Mouse (Mus musculus): ENCODE data around the gene Ephb6. TPM values are rescaled to one million over a fixed set of nuclear protein-coding genes. Genes with fewer than 3 reads are reported as not detected.

Gene Ephb6
- total and polyA plus RNA-seq, 3 experiments = 1.6 to 2.0 (median 1.9) TPM

- H3K79me2 ChIP-seq (replicated peaks; ENCODE audit: control insufficient read depth, insufficient read depth, low read length) = no peaks in the 10 kb centered on the region
- H3K4me1 ChIP-seq (ENCODE audit: control insufficient read depth, insufficient read depth, low read length) = no peaks in the 10 kb centered on the region
- 75% methylated on average over 4 of the region's 4 CpGs for WGBS
- no peak overlapping the region for H3K9ac ChIP-seq (ENCODE audit: low read depth, low read length)
- H3K4me3 ChIP-seq = no peak overlapping the region
- no peaks in the 10 kb centered on the region for H3K27me3 ChIP-seq (ENCODE audit: control insufficient read depth, insufficient read depth, low read length)
- no peak overlapping the region for H3K27ac ChIP-seq
- intact Hi-C loops (cut with DNase I) = no loop called here
- TF ChIP-seq POLR2A (IDR thresholded peaks at IDR 0.05; ENCODE audit: insufficient read depth, low read depth, low read length) (no peak), EP300 (IDR thresholded peaks at IDR 0.05; ENCODE audit: insufficient read depth, low read depth, low read length) (no peak), CTCF (IDR thresholded peaks at IDR 0.05) (no peak)
- no peaks in the 10 kb centered on the region for H3K36me3 ChIP-seq (ENCODE audit: control insufficient read depth, insufficient read depth, low read length)
- no peak for DNase-seq
Observed at GRCm38 (mm10) chr6:41631549-41631948, 26.3 kb downstream of the Ephb6 start.

GRCm38 (mm10) chr6:41635211-41635610 lies 29.9 kb downstream of the Ephb6 start:
- no peaks in the 10 kb centered on the region for H3K36me3 ChIP-seq (ENCODE audit: control insufficient read depth, insufficient read depth, low read length)
- H3K4me3 ChIP-seq = no peak overlapping the region
- DNase-seq = no peak
- TF ChIP-seq POLR2A (IDR thresholded peaks at IDR 0.05; ENCODE audit: insufficient read depth, low read depth, low read length) = no peak
- TF ChIP-seq EP300 (IDR thresholded peaks at IDR 0.05; ENCODE audit: insufficient read depth, low read depth, low read length) = no peak
- TF ChIP-seq CTCF (IDR thresholded peaks at IDR 0.05) = no peak
- no peak overlapping the region for H3K9ac ChIP-seq (ENCODE audit: low read depth, low read length)
- no peak overlapping the region for H3K27ac ChIP-seq
- no peaks in the 10 kb centered on the region for H3K27me3 ChIP-seq (ENCODE audit: control insufficient read depth, insufficient read depth, low read length)
- no peaks in the 10 kb centered on the region for H3K79me2 ChIP-seq (replicated peaks; ENCODE audit: control insufficient read depth, insufficient read depth, low read length)
- H3K4me1 ChIP-seq (ENCODE audit: control insufficient read depth, insufficient read depth, low read length) = no peaks in the 10 kb centered on the region
- WGBS = 24% methylated on average over 1 of the region's 1 CpGs
- intact Hi-C loops (cut with DNase I) = no loop called here

- 15% methylated on average over 5 of the region's 5 CpGs for WGBS
- H3K9ac ChIP-seq (ENCODE audit: low read depth, low read length) = no peak within 1 kb of the TSS
Observed at GRCm38 (mm10) chr6:41636178-41636577, 30.9 kb downstream of the Ephb6 start, which contains the start of gene Trpv6. TSS of gene Trpv6 (minus strand) at chr6:41636405.

DNA sequence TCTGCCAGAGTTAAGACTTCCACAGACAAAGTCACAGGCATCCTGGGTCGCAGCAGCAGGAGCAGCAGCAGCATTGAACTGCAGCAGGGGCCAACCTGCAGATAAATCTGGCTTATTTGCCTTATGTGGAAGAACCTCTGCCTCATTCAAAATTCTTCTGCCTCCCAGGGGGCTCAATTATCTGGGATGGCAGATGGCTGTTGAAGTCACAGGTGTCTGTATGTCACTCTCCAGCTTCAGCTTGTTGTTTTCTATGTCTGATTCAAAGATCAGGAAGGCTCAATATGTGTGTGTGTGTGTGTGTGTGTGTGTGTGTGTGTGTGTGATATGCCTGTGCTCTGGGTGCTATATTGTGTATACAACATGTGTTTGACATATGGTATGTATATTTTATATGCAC lies 32.1 kb downstream of the Ephb6 start:
- Histone ChIP-seq H3K79me2 (replicated peaks; ENCODE audit: control insufficient read depth, insufficient read depth, low read length) (no peaks in the 10 kb centered on the region), H3K27me3 (ENCODE audit: control insufficient read depth, insufficient read depth, low read length) (no peaks in the 10 kb centered on the region), H3K9ac (ENCODE audit: low read depth, low read length) (no peak overlapping the region), H3K36me3 (ENCODE audit: control insufficient read depth, insufficient read depth, low read length) (no peaks in the 10 kb centered on the region), H3K4me1 (ENCODE audit: control insufficient read depth, insufficient read depth, low read length) (no peaks in the 10 kb centered on the region), H3K27ac (no peak overlapping the region), H3K4me3 (no peak overlapping the region)
- TF ChIP-seq POLR2A (IDR thresholded peaks at IDR 0.05; ENCODE audit: insufficient read depth, low read depth, low read length) (no peak), CTCF (IDR thresholded peaks at IDR 0.05) (no peak), EP300 (IDR thresholded peaks at IDR 0.05; ENCODE audit: insufficient read depth, low read depth, low read length) (no peak)
- DNase-seq = no peak
- intact Hi-C loops (cut with DNase I) = no loop called here
- WGBS = 23% methylated on average over 1 of the region's 1 CpGs

More at GRCm38 (mm10) chr6:41636178-41636577, 30.9 kb downstream of the Ephb6 start, which contains the start of gene Trpv6:
- no peaks in the 10 kb centered on the region for H3K36me3 ChIP-seq (ENCODE audit: control insufficient read depth, insufficient read depth, low read length)
- TF ChIP-seq POLR2A (IDR thresholded peaks at IDR 0.05; ENCODE audit: insufficient read depth, low read depth, low read length) (no peak), CTCF (IDR thresholded peaks at IDR 0.05) (no peak), EP300 (IDR thresholded peaks at IDR 0.05; ENCODE audit: insufficient read depth, low read depth, low read length) (no peak)
- H3K4me1 ChIP-seq (ENCODE audit: control insufficient read depth, insufficient read depth, low read length) = no peaks in the 10 kb centered on the region
- no peaks in the 10 kb centered on the region for H3K27me3 ChIP-seq (ENCODE audit: control insufficient read depth, insufficient read depth, low read length)
- H3K4me3 ChIP-seq = no peak within 1 kb of the TSS
- no peaks in the 10 kb centered on the region for H3K79me2 ChIP-seq (replicated peaks; ENCODE audit: control insufficient read depth, insufficient read depth, low read length)
- no peak within 1 kb of the TSS for H3K27ac ChIP-seq
- no peak for DNase-seq
- intact Hi-C loops (cut with DNase I) = no loop called here

- WGBS = 67% methylated on average over 6 of the region's 6 CpGs
- TF ChIP-seq CTCF (IDR thresholded peaks at IDR 0.05) = no peak
- TF ChIP-seq POLR2A (IDR thresholded peaks at IDR 0.05; ENCODE audit: insufficient read depth, low read depth, low read length) = no peak
- no peak for TF ChIP-seq EP300 (IDR thresholded peaks at IDR 0.05; ENCODE audit: insufficient read depth, low read depth, low read length)
- Histone ChIP-seq H3K27me3 (ENCODE audit: control insufficient read depth, insufficient read depth, low read length) (no peaks in the 10 kb centered on the region), H3K4me3 (no peak overlapping the region), H3K9ac (ENCODE audit: low read depth, low read length) (no peak overlapping the region), H3K79me2 (replicated peaks; ENCODE audit: control insufficient read depth, insufficient read depth, low read length) (no peaks in the 10 kb centered on the region), H3K36me3 (ENCODE audit: control insufficient read depth, insufficient read depth, low read length) (no peaks in the 10 kb centered on the region), H3K27ac (no peak overlapping the region), H3K4me1 (ENCODE audit: control insufficient read depth, insufficient read depth, low read length) (no peaks in the 10 kb centered on the region)
- intact Hi-C loops (cut with DNase I) = no loop called here
- DNase-seq = no peak
Observed at GRCm38 (mm10) chr6:41637927-41638506, 32.7 kb downstream of the Ephb6 start.

DNA sequence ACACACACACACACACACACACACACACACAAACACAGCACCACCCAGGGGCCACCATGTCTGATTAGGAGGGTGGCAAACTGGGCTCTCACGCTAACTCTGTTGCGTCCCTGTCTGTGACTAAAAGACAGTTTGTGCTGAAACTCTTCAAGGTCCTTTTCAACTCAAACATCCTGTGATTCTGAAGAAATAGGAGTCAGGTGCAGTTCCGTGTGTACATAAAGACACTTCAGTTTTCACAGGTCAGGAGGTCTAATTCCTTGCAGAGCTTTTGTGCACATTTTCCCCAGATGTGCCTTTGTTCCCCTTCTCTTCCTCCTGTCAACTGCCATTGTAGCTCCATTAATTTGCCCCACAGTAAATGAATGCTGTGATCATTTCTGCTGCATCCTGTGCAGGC lies 35.2 kb downstream of the Ephb6 start:
- no peak for DNase-seq
- WGBS = 75% methylated on average over 3 of the region's 3 CpGs
- H3K4me1 ChIP-seq (ENCODE audit: control insufficient read depth, insufficient read depth, low read length) = no peaks in the 10 kb centered on the region
- no peaks in the 10 kb centered on the region for H3K79me2 ChIP-seq (replicated peaks; ENCODE audit: control insufficient read depth, insufficient read depth, low read length)
- H3K27ac ChIP-seq = no peak overlapping the region
- H3K36me3 ChIP-seq (ENCODE audit: control insufficient read depth, insufficient read depth, low read length) = no peaks in the 10 kb centered on the region
- TF ChIP-seq EP300 (IDR thresholded peaks at IDR 0.05; ENCODE audit: insufficient read depth, low read depth, low read length) = no peak
- no peak for TF ChIP-seq CTCF (IDR thresholded peaks at IDR 0.05)
- no peak for TF ChIP-seq POLR2A (IDR thresholded peaks at IDR 0.05; ENCODE audit: insufficient read depth, low read depth, low read length)
- H3K9ac ChIP-seq (ENCODE audit: low read depth, low read length) = no peak overlapping the region
- H3K4me3 ChIP-seq = no peak overlapping the region
- intact Hi-C loops (cut with DNase I) = no loop called here
- H3K27me3 ChIP-seq (ENCODE audit: control insufficient read depth, insufficient read depth, low read length) = no peaks in the 10 kb centered on the region
